Mouse (Mus musculus): ENCODE measurements around the gene Id3. TPM values are rescaled to one million over a fixed set of nuclear protein-coding genes. Genes with fewer than 3 reads are reported as not detected.
A peak's percentile ranks its signal among the peaks of the same experiment; 100 is the strongest.

Id3 gene
- total RNA-seq, 2 experiments from 2014 or later: 60.0 to 74.0 TPM

DNA sequence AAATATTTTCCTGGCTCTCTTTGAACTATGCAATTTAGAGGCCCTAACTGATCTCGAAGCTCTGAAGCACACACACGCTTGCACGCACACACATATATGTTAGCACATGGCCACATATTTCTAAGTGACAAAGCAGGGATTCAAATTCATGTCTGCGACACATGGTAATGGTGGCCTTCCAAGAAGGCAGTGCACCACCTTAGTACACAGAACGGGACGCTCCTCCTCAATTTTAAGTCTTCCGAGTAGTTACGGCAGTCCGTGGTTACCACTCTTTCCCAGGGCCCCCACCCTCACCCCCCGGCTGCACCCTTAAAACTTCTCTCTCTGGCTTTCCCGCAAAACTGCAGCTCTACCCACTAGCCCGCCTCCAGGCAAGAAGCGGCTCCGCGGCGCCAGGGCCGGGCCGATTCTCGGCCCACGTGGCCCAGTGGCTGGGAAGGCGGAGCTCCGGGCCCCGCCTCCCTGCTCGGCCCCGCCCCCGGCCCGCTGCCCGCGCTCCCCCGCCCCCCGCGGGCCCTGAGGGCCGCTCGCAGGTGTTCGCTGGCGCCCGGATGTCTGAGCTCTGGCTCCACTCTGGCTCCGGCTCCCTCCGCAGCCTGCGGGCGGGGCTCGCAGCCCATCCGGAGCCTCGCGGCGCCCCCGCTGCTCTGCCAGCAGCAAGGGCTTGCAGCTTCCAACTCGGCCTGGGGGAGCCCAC lies 4.3 kb downstream of the Id3 start:
- DNase-seq: peak; percentile 87 to 92

DNA sequence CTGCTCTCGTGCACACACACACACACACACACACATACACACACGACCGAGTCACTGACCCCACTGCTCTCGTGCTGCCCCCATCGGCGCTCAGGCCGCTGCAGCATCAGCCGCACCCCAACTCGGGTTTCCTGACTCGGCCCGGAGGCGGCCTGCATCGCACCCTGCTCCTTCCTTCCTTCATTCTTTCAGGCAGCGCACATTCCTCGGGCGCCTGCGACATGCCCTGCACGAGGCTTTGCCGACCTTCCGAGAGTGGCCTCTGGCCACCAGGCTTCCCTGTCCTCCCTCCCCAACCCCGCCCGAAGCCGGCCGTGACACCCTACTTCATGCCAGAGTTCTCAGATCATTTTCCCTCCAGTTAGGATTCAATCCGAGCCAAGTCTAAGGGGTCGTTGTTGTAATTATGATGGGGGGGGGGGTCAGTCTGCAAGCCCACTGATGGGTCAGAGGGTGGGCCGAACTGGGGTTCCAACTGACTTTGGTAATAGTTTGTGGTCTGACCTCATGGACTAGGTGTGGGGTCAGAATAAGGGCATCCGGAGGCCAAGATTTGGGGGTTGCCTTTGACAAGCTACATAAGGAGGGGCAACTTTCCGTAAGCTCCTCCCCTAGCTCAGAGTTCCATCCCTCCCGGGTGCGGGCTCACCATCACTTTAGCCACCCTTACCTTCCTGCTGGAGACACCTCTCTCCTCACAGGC lies 5.2 kb downstream of the Id3 start:
- DNase-seq: peak; percentile 63 to 78

DNA sequence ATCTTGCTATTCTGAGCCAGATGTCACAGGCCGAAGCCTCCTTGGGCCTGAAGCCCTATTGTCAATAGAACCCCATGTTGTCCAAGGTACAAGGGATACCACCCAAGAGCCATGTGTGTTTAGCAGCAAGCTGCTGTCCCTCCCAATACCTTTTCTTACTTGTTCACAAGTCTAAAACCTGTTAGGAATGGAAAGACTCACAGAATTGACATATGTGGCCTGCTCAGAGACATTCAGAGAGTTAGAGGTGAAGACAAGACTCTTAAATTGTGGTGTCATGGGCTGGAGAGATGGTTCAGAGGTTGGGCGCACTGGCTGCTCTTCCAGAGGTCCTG lies 5.7 kb downstream of the Id3 start:
- no peak for DNase-seq

DNA sequence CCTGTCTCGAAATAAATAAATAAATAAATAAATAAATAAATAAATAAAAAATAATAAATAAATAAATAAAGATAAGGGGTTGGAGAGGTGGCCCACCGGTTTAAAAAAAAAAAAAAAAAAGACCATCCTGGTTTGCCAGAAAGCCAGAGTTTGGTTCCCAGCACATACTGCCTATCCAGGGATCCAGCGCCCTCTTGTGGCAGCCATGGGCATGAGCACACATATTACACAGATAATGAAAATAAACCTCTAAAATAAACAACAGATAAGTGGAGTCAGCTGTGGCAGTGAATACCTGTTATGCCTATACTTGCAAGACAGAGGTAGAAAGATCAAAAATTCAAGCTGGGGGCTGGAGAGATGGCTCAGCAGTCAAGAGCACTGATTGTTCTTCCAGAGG lies 6.4 kb downstream of the Id3 start:
- DNase-seq: peak; percentile 79 to 85

DNA sequence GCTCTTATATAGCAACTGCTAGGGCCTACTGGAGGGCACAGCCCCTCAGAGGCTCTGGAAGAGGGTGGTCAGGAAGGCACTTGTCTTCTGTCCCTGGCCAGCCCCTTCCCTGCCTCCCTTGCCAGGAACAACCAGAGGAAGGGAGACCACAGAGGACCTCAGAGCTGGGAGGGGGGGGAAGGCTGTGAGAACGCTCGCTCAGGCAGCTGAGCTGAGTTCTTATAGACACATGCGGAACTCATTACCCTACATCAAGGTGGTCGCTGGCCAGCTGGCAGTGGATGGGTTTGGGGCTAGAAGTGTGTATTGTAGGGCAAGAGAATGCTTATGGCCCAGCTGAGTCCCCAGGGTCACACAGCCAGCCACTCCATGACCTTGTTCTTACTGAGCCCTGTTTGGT lies 7.3 kb downstream of the Id3 start:
- no peak for DNase-seq

DNA sequence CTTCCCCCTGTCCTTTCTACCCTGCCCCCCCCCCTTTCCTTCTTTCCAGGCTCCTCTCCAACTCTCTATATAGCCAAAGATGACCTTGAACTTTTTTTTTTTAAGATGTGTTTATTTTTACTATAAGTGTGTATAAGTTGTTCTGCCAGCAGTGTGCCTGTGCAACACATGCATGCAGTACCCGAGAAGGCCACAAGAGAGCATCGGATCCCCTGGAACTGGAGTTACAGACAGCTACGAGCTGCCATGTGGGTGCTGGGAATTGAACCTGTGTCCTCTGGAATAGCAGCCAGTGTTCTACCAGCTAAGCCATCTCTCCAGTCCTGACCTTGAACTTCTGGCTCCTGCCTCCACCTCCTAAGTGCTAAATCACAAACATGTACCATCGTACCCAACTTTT lies 9.5 kb downstream of the Id3 start:
- DNase-seq: no peak

DNA sequence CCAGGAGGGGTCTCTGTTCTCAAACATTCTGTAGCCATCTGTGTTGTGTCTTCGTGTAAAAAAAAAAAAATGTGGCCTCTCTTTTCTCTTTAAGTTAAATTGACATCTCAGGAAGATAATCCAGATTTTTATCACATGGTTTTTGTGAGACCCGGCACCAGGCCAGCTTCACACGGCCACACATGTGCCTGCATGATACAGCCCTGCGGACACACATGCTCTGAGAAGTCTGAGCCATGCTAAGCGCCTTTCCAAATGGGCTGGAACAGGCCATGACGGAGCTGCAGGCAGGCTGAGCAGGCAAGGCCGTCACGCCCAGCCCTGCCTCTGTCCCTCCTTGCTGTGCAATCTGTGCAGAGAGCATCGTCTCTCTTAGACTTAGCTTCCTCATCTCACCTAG lies 11.2 kb downstream of the Id3 start:
- DNase-seq: no peak

DNA sequence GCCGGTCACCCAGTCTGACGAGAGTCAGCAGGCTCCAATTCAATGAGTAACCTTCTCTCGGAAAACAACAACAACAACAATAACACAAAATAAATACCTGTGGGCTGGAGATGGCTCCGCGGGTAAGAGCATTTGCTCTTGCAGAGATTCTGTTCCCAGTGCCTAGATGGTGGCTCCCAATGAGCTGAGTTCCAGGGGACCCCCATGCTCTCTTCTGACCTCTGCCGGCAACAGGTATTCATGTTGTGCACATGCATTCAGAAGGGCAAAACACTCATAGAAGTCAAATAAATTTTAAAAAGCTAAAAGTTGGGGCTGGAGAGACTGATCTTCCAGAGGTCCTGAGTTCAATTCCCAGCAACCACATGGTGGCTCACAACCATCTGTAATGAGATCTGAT lies 15.2 kb downstream of the Id3 start:
- DNase-seq: no peak

DNA sequence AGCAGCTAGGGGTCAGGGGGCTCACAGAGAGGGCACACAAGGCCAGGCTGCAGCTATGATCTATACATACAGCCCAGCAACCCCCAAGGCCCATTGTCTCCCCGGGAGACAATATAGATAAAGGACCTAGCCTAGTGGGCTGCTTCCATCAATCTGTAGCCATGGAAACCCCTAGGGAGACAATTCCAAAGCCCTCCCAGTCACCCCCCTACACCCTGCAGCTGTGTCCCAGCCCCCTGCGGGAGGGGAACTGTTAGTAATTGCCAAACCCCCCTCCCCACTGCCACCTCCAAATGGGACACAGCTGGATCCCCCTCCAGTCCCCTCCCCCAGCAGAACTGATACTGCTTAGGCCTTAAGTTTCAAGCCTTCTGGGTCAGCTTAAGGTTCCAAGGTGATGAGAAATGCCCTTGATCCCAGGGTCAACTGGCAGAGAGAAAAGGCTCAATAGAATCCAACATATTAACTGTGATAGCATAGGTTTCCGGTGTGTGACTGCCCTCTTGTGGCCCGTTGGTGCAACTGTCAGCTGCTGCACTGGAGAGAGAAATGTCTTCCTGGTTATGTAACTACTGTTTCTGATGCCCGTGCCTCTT lies 16.6 kb downstream of the Id3 start:
- peak; percentile 78 for DNase-seq

DNA sequence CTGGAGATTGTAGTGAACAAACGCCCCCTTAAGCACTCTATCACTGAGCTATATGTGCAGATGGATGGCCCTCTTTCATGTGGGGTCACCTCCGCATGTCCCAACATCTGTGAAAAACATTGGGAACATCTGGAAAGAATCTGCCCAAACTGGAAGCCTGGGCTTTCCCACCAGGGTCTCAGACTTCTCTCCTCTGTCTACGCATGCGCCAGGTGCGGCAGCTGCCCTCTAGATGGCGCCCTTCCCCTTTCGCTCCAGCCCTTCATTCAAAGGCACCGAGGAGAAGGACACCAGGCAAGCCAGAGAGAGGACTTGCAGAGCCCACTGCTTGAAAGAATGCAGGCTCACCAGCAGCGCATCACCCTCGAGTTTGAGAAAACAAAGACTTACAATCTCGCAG lies 20.2 kb downstream of the Id3 start:
- DNase-seq: peak; percentile 85 to 88

DNA sequence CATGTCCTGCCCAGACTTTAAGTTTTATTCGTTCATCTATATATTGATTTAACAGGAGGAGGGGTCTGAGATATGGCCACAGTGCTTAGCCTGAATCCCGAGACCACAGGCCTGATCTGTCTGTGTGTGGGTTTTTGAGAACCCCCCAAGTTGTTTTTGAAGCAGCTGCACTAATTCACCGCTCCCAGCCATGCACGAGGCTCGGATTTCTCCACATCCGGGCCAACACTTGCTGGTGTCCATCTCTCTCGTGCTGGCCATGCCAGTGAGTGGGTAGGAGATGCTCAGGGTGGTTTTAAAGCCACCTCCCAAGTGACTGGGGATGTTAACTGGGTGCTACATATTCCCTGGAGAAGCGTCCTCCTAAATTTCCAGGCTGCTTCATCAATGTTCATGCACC lies 21.7 kb downstream of the Id3 start:
- no peak for DNase-seq

DNA sequence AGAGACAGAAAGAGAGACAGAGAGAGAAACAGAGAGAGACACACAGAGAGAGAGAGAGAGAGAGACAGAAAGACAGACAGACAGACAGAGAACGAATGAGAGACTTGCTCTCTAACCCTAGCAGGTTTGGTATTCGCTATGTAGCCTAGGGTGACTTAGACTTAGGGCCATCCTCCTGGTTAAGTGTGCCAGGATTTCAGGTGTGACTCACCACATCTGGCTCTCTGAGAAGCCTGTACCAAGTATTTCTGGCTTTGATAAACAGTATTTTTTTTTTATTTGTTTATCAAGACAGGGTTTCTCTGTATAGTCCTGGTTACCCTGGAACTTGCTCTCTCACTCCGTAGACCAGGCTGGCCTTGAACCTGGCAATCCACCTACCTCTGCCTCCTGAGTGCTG lies 24.4 kb downstream of the Id3 start:
- no peak for DNase-seq

DNA sequence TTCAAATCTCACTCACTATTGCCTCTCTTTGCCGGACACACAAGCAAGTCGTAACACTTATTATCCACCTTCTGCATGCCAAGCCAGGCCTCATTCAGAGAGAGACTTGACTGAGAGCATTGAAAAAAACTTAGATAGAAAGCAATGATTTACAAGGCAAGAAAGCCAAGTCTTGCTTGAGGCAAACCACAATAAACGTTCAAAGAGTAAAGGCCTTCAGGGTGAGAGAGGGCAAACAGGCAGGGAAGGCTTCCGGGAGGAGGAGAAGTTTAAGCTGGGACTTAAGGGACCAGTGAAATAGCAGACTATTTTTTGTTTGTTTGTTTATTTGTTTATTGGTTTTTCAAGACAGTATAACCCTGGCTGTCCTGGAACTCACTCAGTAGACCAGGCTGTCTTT lies 27.1 kb downstream of the Id3 start:
- no peak for DNase-seq

DNA sequence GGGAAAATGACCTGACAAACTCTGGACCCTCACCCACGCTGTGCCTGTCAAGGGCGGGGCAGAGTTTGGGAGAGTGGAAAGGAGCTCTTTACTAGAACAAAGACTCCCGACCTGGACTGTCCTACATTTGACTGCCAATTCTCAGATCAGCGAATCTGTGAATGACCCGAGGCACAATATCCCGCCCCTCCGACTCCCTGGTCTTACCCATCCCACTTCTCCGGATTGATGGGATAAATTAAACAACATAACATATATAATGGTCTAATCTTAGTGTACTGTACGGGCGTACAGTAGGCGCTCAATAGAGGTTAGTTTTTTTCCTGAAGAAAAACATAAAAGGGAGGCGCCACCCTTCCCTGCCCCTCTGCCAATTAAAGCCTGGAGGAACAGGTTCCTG lies 28.2 kb downstream of the Id3 start:
- DNase-seq: no peak

DNA sequence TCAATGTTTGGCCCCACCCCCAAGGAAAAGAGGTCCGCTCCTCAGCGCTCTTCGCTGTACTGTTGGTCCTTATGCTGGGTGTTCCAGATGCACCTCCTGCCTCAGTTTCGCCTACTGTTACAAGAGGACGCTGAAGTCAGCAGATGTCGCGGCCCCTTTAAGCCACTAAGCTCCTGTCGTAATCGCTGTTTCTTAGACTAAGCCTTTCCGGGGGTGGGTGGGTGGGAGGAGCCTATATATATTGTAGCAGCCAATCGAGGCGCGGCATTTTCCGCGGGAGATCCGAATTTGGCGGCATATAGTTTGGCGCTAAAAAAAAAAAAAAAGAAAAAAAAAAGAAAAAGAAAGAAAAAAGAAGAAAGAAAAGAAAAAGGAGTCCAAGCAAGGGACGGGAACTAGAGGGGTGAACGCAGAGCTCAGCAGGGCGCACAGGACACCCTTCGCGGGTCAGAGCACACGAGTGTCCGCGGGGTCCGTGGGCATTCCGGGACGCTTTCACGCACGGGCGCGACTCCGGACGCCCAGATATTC lies 28.8 kb downstream of the Id3 start, which contains the start of gene E2f2:
Gene E2f2 (plus strand): TSS at position 384 of the 531 bp plus-strand sequence.
- peak; percentile 73 to 81 for DNase-seq

DNA sequence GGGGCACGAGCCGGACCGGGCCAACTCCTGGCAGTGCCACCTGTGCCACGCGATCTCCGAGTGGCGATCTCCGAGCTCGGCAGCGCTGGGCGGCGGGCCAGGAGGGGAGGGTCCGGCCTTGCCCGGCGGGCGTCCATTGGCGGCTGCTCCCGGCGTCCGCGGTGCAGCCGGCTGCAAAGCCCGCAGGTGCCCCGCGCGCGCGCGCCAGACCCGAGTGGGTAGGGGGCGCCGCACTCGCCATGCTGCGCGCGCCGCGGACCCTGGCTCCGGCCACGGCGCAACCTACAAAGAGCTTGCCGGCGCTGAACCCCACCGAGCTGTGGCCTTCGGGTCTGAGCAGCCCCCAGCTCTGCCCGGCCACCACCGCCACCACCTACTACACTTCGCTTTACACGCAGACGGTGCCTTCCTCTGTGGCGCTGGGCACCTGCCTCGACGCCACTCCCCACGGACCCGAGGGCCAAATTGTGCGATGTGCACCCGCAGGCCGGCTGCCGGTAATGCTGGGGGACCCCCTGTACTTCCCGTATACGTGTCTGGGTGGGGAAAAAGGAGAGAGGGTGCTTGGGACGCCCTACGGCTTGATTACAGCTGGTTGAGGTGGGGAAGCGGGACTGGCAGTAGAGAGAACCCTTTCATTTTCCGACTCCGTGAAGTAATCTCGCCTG lies 29.4 kb downstream of the Id3 start:
- peak; percentile 90 to 93 for DNase-seq

DNA sequence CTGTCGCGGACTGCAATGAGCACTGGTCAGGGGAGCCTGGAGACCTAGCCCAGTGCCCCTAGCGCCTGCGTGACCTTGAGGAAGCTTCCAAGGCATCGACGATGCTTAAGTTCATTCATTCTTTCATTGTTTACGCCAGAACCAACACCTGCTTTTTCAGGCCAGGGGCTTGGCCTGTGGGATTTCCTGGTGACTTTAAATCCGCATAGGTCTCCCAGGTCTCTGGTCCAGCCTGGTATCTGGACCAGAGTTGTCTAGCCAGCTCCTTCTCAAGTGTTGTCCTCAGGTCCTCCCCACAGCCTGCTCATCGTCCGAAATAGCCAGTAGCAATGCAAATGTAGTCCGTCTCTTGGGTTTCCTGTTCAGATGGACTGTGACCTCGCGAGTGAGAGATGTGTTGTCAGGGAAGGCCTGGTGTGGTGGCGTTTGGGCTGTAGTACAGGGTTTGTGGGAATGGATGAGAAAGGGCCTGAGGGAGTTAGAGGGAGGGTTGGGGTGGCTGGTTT lies 30.0 kb downstream of the Id3 start:
- DNase-seq: no peak

DNA sequence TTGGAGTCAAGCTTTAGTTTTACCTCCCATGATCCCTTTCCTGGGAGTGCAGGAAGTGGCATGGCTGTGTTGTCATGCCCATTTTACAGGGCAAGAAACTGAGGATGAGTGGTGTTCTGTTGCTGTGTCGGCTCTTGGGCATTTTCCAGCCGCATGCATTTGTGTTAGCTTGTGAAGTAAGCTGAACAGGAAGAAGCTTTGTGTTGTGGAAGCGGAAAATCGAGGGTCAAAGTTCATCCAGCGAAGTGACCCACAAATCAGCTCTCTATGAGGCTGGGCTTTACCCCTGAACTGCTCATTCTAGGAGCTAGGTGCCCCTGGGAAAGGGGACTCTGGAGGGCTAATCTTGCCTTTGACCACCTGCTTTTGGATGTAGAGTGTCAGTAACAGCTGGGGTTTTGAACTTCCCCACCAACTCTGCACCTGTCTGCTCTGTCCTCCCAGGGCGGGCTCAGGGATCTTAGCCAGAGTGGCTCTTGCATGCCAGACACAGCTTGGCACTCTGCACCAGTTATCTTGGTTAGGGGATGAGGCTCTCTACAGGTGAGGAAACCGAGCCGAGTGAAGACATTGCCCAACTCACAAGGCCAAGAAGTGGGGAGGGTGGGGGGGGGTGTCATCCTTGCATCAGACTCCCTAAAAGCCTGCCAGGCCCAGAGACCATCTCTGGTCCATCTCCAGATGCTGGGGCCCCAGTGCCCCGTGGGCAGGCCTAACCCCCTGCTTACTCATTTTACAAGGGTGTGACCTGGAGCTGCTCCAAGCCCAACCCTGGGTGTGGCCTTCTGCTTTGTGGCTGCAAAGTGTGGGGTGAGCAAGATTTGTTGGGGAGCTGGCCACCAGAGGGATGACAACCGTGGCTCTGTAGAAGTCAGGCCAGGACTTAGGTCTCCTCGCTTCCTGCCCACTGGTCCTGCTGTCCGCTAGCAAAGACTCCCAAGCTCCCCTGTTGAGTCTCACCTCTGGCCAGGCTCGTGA lies 31.2 kb downstream of the Id3 start:
- peak; percentile 72 for DNase-seq

DNA sequence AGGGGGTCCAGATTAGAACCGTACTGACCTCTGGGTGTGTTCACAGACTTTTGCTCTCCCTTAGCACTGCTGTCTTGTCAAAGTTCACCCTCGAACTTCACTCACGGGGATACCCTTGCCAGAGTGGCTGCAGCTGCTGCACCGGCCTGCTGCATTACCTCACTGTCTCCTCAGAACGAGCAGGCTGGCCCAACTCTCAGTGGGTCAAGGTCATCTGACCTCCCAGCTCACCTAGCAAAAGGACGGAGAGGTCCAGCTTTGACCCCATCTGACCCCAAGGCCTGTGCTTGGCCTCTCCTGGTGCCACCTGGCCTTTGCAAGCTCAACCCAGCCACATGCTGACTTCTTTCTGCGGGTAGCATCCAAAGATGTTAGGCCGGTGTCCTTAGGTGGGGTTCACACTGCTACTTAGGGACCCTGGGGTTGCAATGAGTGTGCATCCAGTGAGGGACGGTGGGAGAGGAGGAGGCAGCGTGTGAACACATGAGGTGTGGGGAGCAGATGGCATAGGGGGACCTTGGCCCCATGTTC lies 32.8 kb downstream of the Id3 start:
- no peak for DNase-seq

DNA sequence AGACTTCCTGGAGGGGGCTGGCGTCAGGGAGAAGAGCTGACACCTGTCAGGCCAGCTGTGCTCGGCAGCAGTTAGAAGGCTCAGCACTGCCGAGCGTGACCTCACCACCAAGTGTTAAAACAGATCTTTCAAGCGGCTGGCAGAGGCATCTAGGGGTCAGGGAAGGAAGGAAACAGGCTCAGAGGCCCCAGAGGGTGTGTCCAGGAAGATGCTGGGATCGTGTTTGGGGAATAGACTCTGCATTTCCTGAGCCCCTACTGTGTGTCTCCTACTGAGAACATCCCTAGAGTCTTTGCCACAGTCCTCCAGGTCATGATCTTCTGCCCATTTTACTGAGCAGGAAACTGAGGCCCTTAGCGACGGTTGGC lies 33.9 kb downstream of the Id3 start:
- no peak for DNase-seq

Measured in adrenal gland, postnatal 36 days (tissue).